Comparison of ENCODE assay signal across 15 mouse cellular contexts in the genomic region with DNA sequence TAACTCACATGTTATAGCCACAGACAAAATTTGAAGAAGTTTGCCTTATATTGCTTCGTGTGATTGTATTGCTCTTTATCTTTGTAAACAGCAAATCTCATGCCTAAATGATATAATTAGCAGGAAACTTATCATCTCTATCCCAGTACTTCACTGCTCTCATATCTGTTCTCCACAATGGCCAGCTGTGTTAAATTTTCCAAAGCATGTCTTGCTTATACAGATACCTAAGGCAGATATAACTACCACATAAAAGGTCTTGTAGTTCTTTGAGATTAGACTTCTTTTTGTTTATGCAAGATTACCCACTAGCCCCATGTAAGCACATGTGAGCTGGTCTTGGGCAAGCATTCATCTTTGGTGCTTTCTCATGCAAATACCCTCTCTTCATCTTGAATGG.
"Had no signal": no experiment of that assay in that cellular context is flagged by ENCODE, and none has a peak within 500 bp of the region (broad histone marks: within the 10 kb centered on the region; RNA-seq: fewer than 3 reads in every experiment).

No protein-coding gene starts in this region.

- H3K4me3 ChIP-seq: limb, embryonic 13.5 days; midbrain, embryonic 10.5 days; midbrain, embryonic 15.5 days; neural tube, embryonic 13.5 days; stomach, embryonic 15.5 days had no signal

- H3K4me2 ChIP-seq: limb, embryonic 13.5 days; midbrain, embryonic 15.5 days; neural tube, embryonic 13.5 days; stomach, embryonic 15.5 days had no signal

- H3K9me3 ChIP-seq: limb, embryonic 13.5 days; midbrain, embryonic 10.5 days; midbrain, embryonic 15.5 days; neural tube, embryonic 13.5 days; stomach, embryonic 15.5 days had no signal

- H3K9ac ChIP-seq: limb, embryonic 13.5 days; midbrain, embryonic 15.5 days; neural tube, embryonic 13.5 days; stomach, embryonic 15.5 days had no signal

- DNase-seq: kidney, adult 11 months; kidney, adult 9 months; kidney, postnatal 10 days; kidney, postnatal 4 days; left cerebral cortex, postnatal 4 days; lung, adult 18-20 months; retina, postnatal 1 day; right cerebral cortex, postnatal 4 days; thymus, adult 2 months; thymus, postnatal 25 days had no signal

- H3K27ac ChIP-seq: limb, embryonic 13.5 days; midbrain, embryonic 10.5 days; midbrain, embryonic 15.5 days; neural tube, embryonic 13.5 days; stomach, embryonic 15.5 days had no signal

- H3K36me3 ChIP-seq: limb, embryonic 13.5 days; midbrain, embryonic 10.5 days; midbrain, embryonic 15.5 days; neural tube, embryonic 13.5 days; stomach, embryonic 15.5 days had no signal

- H3K27me3 ChIP-seq: limb, embryonic 13.5 days; midbrain, embryonic 15.5 days; neural tube, embryonic 13.5 days; stomach, embryonic 15.5 days had no signal

- H3K4me1 ChIP-seq: neural tube, embryonic 13.5 days; stomach, embryonic 15.5 days had no signal

- ATAC-seq: midbrain, embryonic 15.5 days had no signal
